Mouse (Mus musculus) testis, adult 2 months (tissue): ENCODE data around the gene Serac1. TPM values are rescaled to one million over a fixed set of nuclear protein-coding genes. Genes with fewer than 3 reads are reported as not detected.

Source experiments
- H3K27ac ChIP-seq: fragments of 200-500 bp; 2 replicates; pipeline ENCODE4 v1.5.1; 2012; ENCODE audit warnings: low read depth, low read length; ENCODE audit not compliant: control insufficient read depth, insufficient read depth
- H3K27me3 ChIP-seq: fragments of 200-500 bp; 2 replicates; pipeline ENCODE4 v1.6.1; 2012; ENCODE audit warnings: mild to moderate bottlenecking, low read length, moderate library complexity; ENCODE audit not compliant: control insufficient read depth, insufficient read depth
- H3K36me3 ChIP-seq: fragments of 200-500 bp; 2 replicates; pipeline ENCODE4 v1.6.1; 2012; ENCODE audit warnings: mild to moderate bottlenecking, low read length; ENCODE audit not compliant: control insufficient read depth, insufficient read depth
- H3K4me1 ChIP-seq: fragments of 200-500 bp; 2 replicates; pipeline ENCODE4 v1.6.1; 2012; ENCODE audit warnings: low read length; ENCODE audit not compliant: control insufficient read depth, insufficient read depth
- H3K4me3 ChIP-seq: fragments of 200-500 bp; 2 replicates; pipeline ENCODE4 v1.5.1; 2012; ENCODE audit warnings: low read depth, mild to moderate bottlenecking, low read length, moderate library complexity, mixed read lengths; ENCODE audit not compliant: control insufficient read depth
- CTCF ChIP-seq: fragments of 200-500 bp; IDR thresholded peaks from 2 replicates; pipeline ENCODE4 v1.5.1; 2012; ENCODE audit warnings: low read depth, mild to moderate bottlenecking, inconsistent platforms, low read length, moderate library complexity; ENCODE audit not compliant: control insufficient read depth, insufficient read depth, insufficient replicate concordance
- POLR2A ChIP-seq: fragments of 200-500 bp; IDR thresholded peaks from 2 replicates; pipeline ENCODE4 v1.6.1; 2012; ENCODE audit warnings: low read depth, mild to moderate bottlenecking, inconsistent platforms, low read length, moderate library complexity; ENCODE audit not compliant: control insufficient read depth
- polyA plus RNA-seq: library from polyadenylated mRNA; depleted of rRNA; stranded (reverse); fragments of >200 nt; gene quantifications from 2 replicates; pipeline ENCODE4 v1.2.3, GENCODE M21; 2012

Serac1 gene
- polyA plus RNA-seq, 1 experiment, result 8.6 TPM

- Histone ChIP-seq H3K27ac (no peak overlapping the region), H3K4me3 (no peak overlapping the region), H3K36me3 (no peaks in the 10 kb centered on the region), H3K4me1 (no peaks in the 10 kb centered on the region), H3K27me3 (no peaks in the 10 kb centered on the region)
- TF ChIP-seq POLR2A, result no peak
- TF ChIP-seq CTCF, result no peak
These were observed 22.7 kb upstream of the Serac1 start for GRCm38 (mm10) chr17:6102287-6102686.

- Histone ChIP-seq H3K36me3 (no peaks in the 10 kb centered on the region), H3K27ac (no peak overlapping the region), H3K4me1 (no peaks in the 10 kb centered on the region), H3K27me3 (no peaks in the 10 kb centered on the region), H3K4me3 (no peak overlapping the region)
- TF ChIP-seq POLR2A (no peak), CTCF (peak; percentile 59; the same call in 1 of the 2 replicates)
These were observed 18.3 kb upstream of the Serac1 start for GRCm38 (mm10) chr17:6097884-6098283.

DNA sequence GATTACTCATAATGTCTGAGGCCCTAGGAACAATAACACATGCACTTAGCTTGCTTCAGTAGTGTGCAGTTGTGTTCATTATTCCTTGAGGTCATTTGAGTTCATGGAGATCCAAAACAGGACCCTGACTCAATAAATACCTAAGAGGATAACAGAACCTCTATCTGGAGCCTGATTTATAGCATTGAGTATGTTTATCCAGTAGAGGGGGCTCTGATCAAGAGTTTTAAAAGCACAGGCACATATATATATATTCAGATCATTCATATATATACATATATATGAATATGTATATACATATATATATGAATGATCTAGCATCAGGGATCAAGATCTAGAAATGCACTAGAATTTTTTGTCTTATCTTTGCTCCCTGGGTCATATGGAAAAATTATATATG, 16.0 kb upstream of the Serac1 start:
- no peaks in the 10 kb centered on the region for H3K36me3 ChIP-seq
- no peaks in the 10 kb centered on the region for H3K27me3 ChIP-seq
- no peak overlapping the region for H3K27ac ChIP-seq
- H3K4me3 ChIP-seq, result no peak overlapping the region
- no peaks in the 10 kb centered on the region for H3K4me1 ChIP-seq
- TF ChIP-seq POLR2A (no peak), CTCF (no peak)

- H3K36me3 ChIP-seq, result no peaks in the 10 kb centered on the region
- H3K27ac ChIP-seq, result no peak overlapping the region
- H3K4me1 ChIP-seq, result no peaks in the 10 kb centered on the region
- no peaks in the 10 kb centered on the region for H3K27me3 ChIP-seq
- no peak overlapping the region for H3K4me3 ChIP-seq
- TF ChIP-seq CTCF (no peak), POLR2A (no peak)
These were observed 12.1 kb upstream of the Serac1 start for GRCm38 (mm10) chr17:6091604-6092003.

- no peaks in the 10 kb centered on the region for H3K27me3 ChIP-seq
- no peak overlapping the region for H3K27ac ChIP-seq
- peaks cover 2% of the 10 kb centered on the region for H3K4me1 ChIP-seq
- TF ChIP-seq POLR2A, result no peak
- no peak for TF ChIP-seq CTCF
- no peaks in the 10 kb centered on the region for H3K36me3 ChIP-seq
- H3K4me3 ChIP-seq, result no peak overlapping the region
These were observed 3.9 kb upstream of the Serac1 start for GRCm38 (mm10) chr17:6083323-6083890.

GRCm38 (mm10) chr17:6073405-6073804, 6.1 kb downstream of the Serac1 start:
- no peak overlapping the region for H3K27ac ChIP-seq
- no peak for TF ChIP-seq CTCF
- TF ChIP-seq POLR2A, result no peak
- H3K4me1 ChIP-seq, result no peaks in the 10 kb centered on the region
- H3K27me3 ChIP-seq, result no peaks in the 10 kb centered on the region
- H3K36me3 ChIP-seq, result peaks cover 5% of the 10 kb centered on the region
- H3K4me3 ChIP-seq, result no peak overlapping the region

DNA sequence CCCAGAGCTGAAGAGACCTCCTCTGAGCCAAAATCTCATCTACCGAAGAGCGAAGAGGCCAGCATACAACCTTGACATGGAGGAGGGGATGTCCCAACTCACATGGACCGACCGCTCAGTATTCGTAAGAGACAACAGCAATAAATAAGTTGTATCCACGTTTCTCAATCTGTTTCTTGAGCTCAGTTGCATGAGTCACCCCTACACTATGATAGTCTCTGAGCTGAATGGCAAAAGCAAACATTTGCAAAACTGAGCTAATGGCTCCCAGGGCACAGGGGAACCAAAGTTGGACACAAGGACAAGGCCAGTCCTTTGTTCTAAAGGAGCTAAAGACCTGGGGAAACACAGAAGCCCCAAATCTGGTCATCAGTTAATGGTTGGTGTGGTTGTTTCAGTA, 9.7 kb downstream of the Serac1 start:
- H3K4me3 ChIP-seq, result no peak overlapping the region
- no peaks in the 10 kb centered on the region for H3K4me1 ChIP-seq
- TF ChIP-seq CTCF (no peak), POLR2A (no peak)
- H3K36me3 ChIP-seq, result peaks cover 8% of the 10 kb centered on the region
- no peaks in the 10 kb centered on the region for H3K27me3 ChIP-seq
- H3K27ac ChIP-seq, result no peak overlapping the region

DNA sequence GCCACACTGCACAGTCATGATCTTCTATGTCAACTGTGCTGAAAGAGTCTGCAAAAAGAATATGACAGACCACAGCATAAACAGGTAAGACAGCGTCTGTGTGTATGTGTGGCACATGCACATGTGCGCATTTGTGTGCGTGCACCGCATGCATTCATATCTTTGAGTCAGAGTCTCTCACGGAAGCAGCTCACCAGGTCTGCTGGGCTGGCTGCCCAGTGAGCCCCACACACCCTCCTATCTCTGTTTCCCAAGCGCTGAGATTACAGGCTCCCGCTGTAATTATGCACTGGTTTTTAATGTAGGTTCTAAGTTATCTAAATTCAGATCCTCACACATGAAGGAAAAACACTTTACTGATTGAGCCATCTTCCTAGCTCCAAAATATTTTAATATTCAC, 11.9 kb downstream of the Serac1 start:
- Histone ChIP-seq H3K4me1 (no peaks in the 10 kb centered on the region), H3K36me3 (peaks cover 7% of the 10 kb centered on the region), H3K27ac (no peak overlapping the region), H3K4me3 (no peak overlapping the region), H3K27me3 (no peaks in the 10 kb centered on the region)
- TF ChIP-seq CTCF (no peak), POLR2A (no peak)
